Mouse (Mus musculus) liver, adult 10 weeks (tissue): Measurements from ENCODE around the gene Kcnh6. TPM values are rescaled to one million over a fixed set of nuclear protein-coding genes. Genes with fewer than 3 reads are reported as not detected.

Experiments
- polyA plus RNA-seq: library from polyadenylated mRNA; stranded (reverse); fragments of 350-450 nt; fragmentation: Illumina TruSeq; extraction: RNeasy Lipid Tissue Mini Kit (QIAGEN cat#74804); gene quantifications from one replicate; pipeline ENCODE4 v1.2.3, GENCODE M21; 2014; ENCODE audit warnings: low read depth, low replicate concordance

Kcnh6 gene
- polyA plus RNA-seq, result not detected

DNA sequence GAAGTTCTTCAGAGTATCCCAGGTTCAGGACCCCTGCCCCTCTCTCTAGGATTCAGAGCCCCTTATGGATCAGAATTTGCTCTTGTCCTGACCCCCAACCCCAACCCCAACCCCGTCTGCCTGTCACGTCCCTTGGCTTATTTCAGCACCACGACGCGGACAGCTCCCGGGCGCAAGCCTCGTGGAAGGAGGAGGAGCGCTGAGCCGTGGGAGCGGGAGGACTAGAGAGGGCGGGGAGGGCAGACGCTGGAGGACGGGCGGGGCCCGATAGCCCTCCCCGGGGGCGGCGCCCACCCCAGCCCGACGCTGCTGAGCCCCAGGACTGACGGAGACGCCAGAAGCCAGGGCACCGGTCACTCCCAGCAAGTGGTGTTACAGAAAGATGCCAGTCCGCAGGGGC is at the start of gene Kcnh6:
Kcnh6 (plus strand) TSS at position 304 of the 400 bp plus-strand sequence.

DNA sequence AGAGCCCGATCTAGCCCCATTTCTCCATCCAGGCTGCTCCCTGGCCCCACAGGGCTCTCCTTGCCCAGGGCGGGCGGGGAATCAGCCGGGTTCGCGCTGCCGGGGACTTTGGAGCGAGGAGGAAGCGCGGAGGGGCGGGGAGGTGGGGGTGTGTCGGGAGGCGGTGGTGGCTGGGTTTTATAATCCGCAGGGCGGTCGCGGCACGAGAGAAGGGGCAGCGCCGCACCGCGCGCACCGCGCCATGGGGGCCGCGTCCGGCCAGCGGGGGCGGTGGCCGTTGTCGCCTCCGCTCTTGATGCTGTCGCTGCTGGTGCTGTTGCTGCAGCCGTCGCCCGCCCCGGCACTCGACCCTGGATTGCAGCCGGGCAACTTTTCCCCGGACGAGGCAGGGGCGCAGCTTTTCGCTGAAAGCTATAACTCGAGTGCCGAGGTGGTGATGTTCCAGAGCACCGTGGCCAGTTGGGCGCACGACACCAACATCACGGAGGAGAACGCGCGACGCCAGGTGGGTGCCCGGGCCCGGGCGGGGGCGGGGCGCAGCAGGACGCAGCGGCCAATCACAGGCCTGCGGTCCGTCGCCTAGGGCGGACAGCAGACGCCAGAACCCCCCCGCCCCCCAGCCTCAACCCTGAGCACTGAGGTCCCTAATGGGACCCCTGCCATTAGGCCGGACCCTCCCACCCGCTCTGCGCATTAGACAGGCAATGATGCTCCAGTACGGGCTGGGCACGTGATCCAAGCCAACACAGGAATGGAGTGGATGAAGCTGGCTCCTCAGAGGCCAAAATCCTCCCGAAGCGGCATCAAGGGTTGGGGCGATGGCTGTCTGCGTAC is 40.0 kb upstream of the Kcnh6 start, which contains the start of gene Ace:
Ace (plus strand) TSS at position 205 of the 834 bp plus-strand sequence.

DNA sequence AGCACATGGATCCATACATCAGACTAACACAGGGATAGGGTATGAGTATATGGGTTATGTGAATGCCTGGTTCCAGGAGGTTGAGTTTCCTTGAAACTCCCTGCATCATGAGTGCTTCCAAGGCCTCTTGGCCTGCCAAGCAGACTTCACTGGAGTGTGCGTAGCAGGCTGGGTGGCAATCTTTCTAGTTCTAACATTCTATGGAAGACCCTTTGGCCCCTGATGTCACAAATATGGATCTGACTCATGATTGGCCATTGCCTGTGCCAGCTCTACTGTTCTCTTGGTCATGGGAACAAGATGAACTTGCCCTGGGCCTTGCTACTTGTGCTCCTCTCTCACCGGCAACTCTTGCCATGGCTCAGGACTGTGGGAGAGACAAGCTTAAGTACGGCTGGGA is 13.5 kb upstream of the Kcnh6 start, which contains the start of gene Ace3:
Ace3 (plus strand) TSS at position 301 of the 400 bp plus-strand sequence.

DNA sequence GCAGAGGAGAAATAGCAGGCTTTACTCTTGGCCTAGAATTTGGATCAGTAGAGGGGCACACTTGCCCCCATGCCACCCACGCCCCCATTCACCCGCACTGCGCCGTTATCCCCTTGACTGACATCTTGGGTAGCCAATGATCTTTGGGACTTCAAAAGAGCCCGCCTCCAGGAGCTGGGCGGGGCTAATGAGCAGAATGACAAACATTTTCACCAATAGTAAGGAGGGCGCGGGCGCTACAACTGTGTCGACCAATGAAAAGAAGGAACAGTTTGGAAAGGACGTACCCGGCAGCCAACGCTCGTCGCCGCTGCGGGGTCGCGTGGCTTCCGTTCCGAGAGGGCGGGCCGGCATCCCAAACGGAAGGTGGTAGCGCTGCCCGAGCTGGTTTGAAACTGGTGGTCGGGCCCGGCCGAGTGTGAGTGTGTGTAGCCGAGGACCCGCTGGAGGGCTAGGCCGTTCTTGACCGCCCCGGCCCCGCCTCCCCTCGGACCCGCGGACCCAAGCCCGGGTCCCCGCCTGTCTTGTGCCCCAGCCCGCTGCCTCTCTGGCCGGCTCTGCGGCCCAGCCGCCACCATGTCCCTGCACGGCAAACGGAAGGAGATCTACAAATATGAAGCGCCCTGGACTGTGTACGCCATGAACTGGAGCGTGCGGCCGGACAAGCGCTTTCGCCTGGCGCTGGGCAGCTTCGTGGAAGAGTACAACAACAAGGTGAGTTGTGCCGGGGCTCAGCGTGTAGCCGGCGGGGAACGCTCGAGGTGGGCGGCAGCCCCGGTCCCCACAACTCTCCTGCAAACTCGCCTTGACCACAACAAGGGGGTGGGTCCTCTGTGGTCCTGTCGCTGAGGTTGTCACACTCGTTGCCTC is 28.9 kb downstream of the Kcnh6 start, which contains the start of gene Dcaf7:
Dcaf7 (plus strand) TSS at position 325 of the 870 bp plus-strand sequence.

DNA sequence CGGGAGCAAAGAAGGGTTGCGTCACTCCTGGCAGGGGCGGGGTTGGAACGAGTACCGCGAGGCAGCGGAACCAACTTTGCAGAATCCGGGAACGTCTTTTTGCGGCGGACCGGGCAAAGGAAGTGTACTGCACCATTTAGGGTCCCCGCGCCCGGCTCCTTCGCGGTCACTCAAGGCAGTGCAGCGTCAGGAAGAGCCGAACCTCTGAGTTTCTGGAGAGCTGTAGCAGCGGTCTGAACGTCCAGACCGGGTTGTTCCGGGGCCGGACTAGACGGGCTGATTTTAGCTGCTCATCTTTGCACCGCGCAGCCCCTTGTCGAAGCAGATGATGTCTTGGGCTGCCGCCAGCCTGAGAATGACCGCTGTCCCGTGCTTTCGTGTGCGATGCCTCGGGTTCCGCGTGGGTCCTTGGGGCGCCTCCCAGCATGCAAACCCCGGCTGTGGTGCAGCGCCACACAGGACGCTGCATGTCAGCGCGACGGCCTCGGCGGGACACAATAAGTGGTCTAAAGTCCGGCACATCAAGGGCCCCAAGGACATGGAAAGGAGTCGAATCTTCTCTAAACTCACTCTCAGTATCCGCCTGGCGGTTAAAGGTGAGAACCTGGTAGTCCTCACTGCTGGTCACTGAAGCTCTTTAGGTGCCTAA is 58.1 kb downstream of the Kcnh6 start, which contains the start of gene Taco1:
Taco1 (plus strand) TSS at position 139 of the 649 bp plus-strand sequence.

Other genes with a start within 250 kb of the Kcnh6 start
- gene Cyb561, start 54.8 kb upstream of the Kcnh6 start, polyA plus RNA-seq, result 1.9 TPM
- 0.45 TPM for gene Ace, start 40.2 kb upstream of the Kcnh6 start, polyA plus RNA-seq
- not detected for gene Ace3, start 13.4 kb upstream of the Kcnh6 start, polyA plus RNA-seq
- gene Dcaf7, start 28.7 kb downstream of the Kcnh6 start, polyA plus RNA-seq, result 13.7 TPM
- 12.6 TPM for gene Taco1, start 57.9 kb downstream of the Kcnh6 start, polyA plus RNA-seq
- 3.6 TPM for gene Map3k3, start 76.5 kb downstream of the Kcnh6 start, polyA plus RNA-seq
- not detected for gene Gm10840, start 152.7 kb downstream of the Kcnh6 start, polyA plus RNA-seq
- gene Limd2, start 152.7 kb downstream of the Kcnh6 start, polyA plus RNA-seq, result 6.1 TPM
- 1.8 TPM for gene Strada, start 194.0 kb downstream of the Kcnh6 start, polyA plus RNA-seq
- gene Ccdc47, start 208.2 kb downstream of the Kcnh6 start, polyA plus RNA-seq, result 98.6 TPM
- 20.6 TPM for gene Ddx42, start 208.8 kb downstream of the Kcnh6 start, polyA plus RNA-seq
- 13.2 TPM for gene Ftsj3, start 248.0 kb downstream of the Kcnh6 start, polyA plus RNA-seq
- 35.5 TPM for gene Psmc5, start 248.0 kb downstream of the Kcnh6 start, polyA plus RNA-seq